Mouse (Mus musculus): ENCODE data around the gene Kmt5b. TPM values are rescaled to one million over a fixed set of nuclear protein-coding genes. Genes with fewer than 3 reads are reported as not detected.

Kmt5b gene
- total RNA-seq, 2 experiments from 2014 or later, result 52.4 to 52.6 TPM

DNA sequence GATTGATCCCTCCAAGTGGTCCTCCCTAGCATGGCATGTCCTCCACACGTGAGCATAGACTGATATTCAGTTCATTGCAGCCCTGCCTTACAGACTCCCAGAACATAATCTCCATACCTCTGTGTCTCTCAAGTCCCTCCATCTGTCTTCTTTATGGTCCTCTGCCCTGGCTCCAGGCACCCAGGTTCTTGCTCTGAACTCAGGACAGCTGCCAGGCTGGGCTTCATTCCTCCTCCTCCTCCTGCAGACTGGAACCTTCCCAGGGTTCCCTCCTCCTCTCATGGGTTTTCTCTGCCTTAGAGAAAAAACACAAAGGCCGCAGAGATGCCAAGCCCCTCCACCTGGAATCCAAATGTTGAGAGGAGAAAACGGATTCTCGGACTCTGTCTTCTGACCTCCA is 24.5 kb upstream of the Kmt5b start:
- Histone ChIP-seq H3K4me3 (no peak overlapping the region), H3K27ac (no peak overlapping the region)
- DNase-seq (ENCODE audit: extremely low spot score in 1 of 2, low spot score in 2 of 2), result no peak
- intact Hi-C loops (cut with DNase I), result no loop called here
- no peak for TF ChIP-seq CTCF (IDR thresholded peaks at IDR 0.05)

DNA sequence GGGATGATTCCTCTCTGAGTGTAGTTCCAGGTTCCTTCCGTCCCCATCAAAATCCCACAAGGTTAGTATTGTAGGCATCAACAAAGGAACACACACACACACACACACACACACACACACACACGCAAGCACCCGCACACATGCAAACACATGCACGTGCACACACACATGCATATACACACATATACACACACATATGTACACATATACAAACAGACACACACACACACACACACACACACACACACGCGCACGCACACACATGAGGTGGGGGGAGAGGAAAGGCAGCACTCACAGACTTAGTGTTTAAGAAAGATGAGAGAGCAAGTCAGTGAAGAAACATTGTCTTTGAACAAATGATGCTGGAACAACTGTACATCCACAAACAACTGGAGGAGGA is 23.9 kb upstream of the Kmt5b start:
- intact Hi-C loops (cut with DNase I), result no loop called here
- DNase-seq (ENCODE audit: extremely low spot score in 1 of 2, low spot score in 2 of 2), result no peak
- no peak overlapping the region for H3K27ac ChIP-seq
- no peak overlapping the region for H3K4me3 ChIP-seq
- TF ChIP-seq CTCF (IDR thresholded peaks at IDR 0.05), result no peak

DNA sequence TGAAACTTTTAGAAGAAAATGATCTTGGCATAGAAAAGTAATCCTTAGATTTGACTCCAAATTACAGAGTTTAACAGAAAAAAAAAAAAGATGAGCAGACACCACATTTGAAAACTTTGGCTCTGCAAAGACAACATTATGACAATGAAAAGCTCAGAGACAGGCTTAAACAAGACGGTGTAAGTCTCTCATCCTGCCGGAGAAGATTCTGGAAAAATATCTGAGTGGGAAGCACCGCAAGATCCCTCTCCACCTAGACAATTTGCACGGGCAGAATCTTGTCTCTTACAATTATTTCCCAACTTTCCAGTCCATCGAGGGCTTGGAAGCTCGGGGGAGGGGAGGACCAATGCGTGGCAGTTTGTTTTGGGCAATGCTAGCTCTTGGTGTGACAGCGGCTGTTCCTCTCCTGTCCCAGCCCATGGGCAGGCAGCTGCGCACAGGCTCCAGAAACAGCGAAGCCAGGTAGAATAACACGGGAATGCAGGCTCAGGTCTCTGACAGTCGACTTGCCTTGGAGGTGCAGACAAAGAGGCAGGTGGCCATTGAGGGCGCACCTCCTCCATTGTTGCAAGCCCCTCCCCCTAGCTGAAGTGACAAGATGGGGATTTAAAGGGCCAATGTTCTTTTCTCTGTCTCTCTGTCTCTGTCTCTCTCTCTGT is 23.2 kb upstream of the Kmt5b start:
- H3K27ac ChIP-seq, result peak overlapping the region; percentile 83
- TF ChIP-seq CTCF (IDR thresholded peaks at IDR 0.05), result no peak; the same call in 1 of the 2 replicates
- peak overlapping the region; percentile 68 for H3K4me3 ChIP-seq
- DNase-seq (ENCODE audit: extremely low spot score in 1 of 2, low spot score in 2 of 2), result peak; percentile 23 to 47
- intact Hi-C loops (cut with DNase I), result no loop called here

DNA sequence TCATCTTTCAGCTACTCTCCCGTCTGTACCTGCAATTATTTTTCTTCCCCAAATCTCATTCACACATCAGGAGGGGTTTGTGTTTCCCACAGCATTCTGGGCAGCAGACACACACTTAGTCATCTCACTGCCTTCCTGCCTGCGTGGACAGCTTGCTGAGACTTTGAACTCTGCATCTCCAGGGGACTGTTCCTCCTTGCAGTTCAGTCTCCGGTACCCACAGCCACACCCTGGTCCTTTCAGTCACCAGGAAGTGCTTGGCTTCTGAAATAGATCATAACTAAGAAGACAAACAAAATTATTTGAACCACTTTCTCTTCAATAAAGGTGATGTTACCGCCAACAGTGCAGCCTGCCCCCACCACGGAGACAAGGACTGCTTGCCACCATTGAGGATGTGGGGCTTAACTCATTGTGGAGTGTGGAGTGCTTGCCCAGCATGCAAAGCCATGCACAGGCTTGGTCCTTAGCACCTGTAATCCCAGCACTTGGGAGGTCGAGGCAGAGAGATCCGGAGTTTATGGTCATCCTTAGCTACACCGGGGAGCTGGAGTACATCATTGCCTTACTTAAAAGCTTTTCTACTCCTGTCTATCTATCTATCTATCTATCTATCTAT is 14.5 kb upstream of the Kmt5b start:
- H3K4me3 ChIP-seq, result no peak overlapping the region
- intact Hi-C loops (cut with DNase I), result no loop called here
- no peak for DNase-seq (ENCODE audit: extremely low spot score in 1 of 2, low spot score in 2 of 2)
- no peak overlapping the region for H3K27ac ChIP-seq
- TF ChIP-seq CTCF (IDR thresholded peaks at IDR 0.05), result no peak

DNA sequence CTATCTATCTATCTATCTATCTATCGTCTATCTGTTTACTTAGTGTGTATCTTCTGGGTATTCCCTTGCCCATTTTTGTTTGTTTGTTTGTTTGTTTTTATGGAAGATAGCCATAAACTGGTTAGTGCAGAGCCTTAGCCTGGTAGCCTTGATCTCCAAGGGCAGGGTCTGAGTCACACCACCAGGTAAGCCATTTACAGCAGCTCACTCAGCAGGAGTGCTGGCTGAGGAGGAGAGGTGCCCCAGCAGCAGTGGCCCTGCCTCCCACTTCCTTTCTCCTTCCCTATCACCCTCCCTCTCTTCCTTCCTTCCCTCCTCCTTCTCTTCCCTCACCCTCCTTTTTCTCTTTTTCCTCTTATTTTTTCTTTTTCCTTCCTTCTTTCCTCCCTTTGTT is 14.0 kb upstream of the Kmt5b start:
- intact Hi-C loops (cut with DNase I), result no loop called here
- Histone ChIP-seq H3K4me3 (no peak overlapping the region), H3K27ac (no peak overlapping the region)
- TF ChIP-seq CTCF (IDR thresholded peaks at IDR 0.05), result no peak
- DNase-seq (ENCODE audit: extremely low spot score in 1 of 2, low spot score in 2 of 2), result no peak

DNA sequence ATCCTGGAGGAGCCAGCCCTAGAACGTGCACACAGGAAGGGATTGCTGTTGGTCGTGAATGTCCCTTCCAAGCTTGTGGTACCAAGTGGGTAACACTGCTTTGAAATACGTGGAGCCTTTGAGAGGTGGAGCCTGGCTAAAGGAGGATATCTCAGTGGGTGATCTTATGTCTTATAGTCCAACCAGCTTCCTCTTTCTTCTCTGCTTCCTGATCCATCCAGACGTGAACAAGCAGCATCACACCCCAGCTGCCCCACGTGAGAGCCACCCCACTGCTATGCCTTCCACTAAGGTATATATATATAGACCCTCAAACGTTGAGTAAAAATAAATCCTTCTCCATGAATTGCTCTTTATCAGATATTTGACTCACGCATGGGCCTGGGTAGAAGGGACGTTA is 13.5 kb upstream of the Kmt5b start:
- intact Hi-C loops (cut with DNase I), result no loop called here
- DNase-seq (ENCODE audit: extremely low spot score in 1 of 2, low spot score in 2 of 2), result no peak
- Histone ChIP-seq H3K4me3 (no peak overlapping the region), H3K27ac (no peak overlapping the region)
- TF ChIP-seq CTCF (IDR thresholded peaks at IDR 0.05), result no peak

DNA sequence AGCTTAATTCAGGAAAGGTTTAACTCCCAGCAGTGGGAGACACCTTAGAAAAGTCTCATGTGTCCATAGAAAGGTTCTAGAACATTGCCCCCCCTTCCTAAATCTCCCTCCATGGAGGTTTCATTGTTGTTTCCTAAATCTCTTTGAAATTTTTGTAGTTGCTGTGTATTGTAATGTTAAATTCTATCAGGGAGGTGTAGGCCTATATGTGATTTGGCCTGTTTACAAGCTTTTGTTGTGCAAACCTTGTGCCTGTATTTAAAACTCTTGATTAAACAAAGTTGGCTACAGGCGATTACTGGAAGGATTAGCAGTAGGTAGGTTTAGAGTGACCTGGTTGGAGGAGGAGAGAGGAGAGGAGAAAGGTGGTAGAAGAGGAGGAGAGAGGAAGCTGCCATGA is 9.4 kb upstream of the Kmt5b start:
- TF ChIP-seq CTCF (IDR thresholded peaks at IDR 0.05), result no peak
- intact Hi-C loops (cut with DNase I), result no loop called here
- no peak for DNase-seq (ENCODE audit: extremely low spot score in 1 of 2, low spot score in 2 of 2)
- H3K4me3 ChIP-seq, result no peak overlapping the region
- no peak overlapping the region for H3K27ac ChIP-seq

DNA sequence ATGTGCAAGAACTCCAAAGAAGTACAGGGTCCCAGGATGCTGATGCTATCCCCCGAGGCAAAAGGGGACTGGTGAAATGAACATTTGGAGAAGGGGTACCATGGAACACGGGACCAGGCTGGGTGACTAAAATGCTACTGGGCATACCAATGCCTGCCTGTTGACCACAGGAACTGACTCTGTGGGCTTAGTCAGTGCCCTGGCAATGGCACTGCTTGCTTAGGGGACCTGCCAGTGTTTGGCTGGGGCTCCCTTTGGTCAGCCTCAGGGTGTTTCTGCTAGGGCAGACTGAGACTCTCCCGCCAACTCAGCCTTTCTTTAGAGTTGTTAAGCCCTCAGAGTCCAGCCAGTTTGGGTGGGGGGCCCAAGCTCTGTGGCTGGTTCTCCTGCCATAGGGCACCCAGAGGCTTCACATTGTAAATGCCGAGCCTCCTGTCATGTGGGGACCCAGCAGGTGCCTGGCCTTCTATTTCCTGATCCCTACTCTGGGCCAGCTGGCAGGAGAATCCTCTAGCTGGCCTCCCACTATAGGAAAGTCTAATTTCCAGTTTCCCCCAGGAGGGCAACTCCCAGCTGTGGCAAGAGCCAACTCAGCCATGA is 1.9 kb upstream of the Kmt5b start:
- DNase-seq (ENCODE audit: extremely low spot score in 1 of 2, low spot score in 2 of 2), result no peak
- Histone ChIP-seq H3K4me3 (no peak overlapping the region), H3K27ac (no peak overlapping the region)
- intact Hi-C loops (cut with DNase I), result loop anchor here (5.0 kb wide), 1 partner anchor 58 kb away; the partner anchor contains the start of gene 1810055G02Rik
- TF ChIP-seq CTCF (IDR thresholded peaks at IDR 0.05), result no peak

DNA sequence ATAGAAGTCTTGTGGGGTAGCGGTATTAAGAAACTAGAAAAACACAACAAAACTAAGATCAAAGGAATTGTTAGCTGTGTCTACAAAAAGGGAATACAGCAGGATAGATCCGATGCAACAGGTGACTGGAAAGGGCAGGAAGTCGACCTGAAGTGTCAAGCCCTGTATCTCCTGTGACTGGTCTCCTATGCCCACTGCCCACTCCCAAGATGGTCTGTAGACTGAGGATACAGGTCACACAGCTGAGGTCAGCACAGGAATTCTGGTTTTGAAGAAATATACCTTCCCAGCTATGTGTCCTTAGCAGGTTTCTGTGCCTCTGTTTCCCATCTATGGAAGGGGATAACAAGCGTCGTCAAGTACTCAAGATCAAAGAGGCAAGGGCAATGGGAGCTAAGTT is 843 bp upstream of the Kmt5b start:
- no peak for DNase-seq (ENCODE audit: extremely low spot score in 1 of 2, low spot score in 2 of 2)
- no peak for TF ChIP-seq CTCF (IDR thresholded peaks at IDR 0.05)
- Histone ChIP-seq H3K4me3 (no peak overlapping the region), H3K27ac (no peak overlapping the region; the same call in 1 of the 2 replicates)
- intact Hi-C loops (cut with DNase I), result loop anchor here (2.0 to 5.0 kb wide), 2 partner anchors 40 to 59 kb away; partner anchors contain the start of gene 1810055G02Rik

DNA sequence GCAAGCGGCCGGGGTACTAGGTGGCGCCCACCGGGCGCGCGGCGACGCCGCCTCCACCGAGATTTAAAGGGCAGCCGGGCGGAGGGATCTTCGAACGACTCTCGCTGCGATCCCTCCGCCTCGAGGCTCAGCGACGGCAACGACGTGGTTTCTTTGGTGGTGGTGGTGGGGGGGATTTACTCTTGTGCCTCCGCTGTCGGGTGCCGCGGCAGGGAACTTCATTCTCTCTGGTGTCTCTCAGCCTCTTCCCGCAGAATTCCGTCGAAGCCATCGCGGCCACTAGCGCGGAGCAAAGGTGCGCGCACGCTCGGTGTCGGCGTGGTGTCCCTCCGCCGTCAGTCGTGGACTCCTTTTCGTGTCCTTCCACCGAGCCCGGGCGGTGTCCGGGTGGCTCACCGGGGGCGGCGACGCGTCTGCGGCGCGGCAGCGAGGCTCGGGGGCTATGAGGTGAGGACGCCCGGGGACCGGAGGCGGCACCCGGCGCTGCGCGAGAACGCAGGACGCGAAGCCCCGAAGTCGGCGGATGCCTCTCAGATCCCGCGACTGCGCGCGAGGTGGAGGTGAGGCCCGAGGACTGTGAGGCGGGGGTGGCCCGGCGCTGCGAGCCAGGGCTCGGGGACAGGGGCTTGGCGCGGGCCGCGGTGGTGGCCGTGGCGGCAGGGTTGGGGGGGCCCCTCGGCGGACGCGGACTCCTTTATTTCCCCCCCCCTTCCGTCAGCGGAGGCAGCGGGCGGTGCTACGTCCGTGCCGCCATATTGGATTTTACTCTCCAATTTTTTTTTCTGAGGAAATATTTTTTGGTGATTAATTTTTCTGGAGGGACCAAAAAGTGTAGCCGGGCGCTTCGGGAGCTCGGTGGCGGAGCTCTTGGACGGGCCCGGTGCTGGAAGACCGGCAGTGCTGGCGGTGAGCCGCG is 818 bp downstream of the Kmt5b start:
- peak overlapping the region; percentile 100 for H3K27ac ChIP-seq
- H3K4me3 ChIP-seq, result peak overlapping the region; percentile 99
- no peak for TF ChIP-seq CTCF (IDR thresholded peaks at IDR 0.05)
- intact Hi-C loops (cut with DNase I), result loop anchor here (2.0 to 5.0 kb wide), 2 partner anchors 41 to 61 kb away; partner anchors contain the start of gene 1810055G02Rik
- DNase-seq (ENCODE audit: extremely low spot score in 1 of 2, low spot score in 2 of 2), result peak; percentile 87 to 91

DNA sequence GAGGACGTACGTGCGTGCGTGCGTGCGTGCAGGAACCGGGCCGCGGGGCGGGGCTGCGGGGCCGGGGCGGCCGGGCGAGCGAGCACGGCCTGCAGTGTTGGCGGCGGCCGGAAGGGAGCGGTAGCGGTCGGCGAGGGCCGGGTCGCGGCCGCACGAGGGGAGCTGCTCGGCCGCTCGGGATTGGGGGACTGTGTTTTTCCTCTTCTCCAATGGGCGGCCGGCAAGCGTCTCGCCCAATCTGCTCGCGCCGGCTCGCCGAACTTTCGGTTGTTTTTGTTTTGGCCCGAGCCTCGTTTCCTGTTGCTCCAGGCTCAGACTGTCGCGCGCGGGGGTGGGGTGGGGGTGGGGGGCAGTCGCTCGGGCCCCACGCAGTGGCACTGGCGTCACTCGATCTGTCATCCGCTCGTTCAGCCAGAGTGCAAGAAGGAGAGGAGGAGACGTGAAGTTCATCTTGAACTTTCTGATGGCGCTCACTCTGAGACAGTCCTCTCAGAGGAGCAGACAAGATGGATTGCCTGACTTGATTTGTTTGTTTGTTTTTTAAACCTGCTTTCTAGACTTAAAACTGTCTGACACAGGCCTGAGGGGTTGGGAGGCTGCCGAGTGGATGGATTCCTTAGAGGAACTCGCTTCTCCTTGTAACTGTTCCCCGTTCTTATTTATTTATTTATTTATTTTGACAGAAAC is 1.6 kb downstream of the Kmt5b start:
- peak; percentile 72 for TF ChIP-seq CTCF (IDR thresholded peaks at IDR 0.05)
- DNase-seq (ENCODE audit: extremely low spot score in 1 of 2, low spot score in 2 of 2), result peak; percentile 91 to 93
- Histone ChIP-seq H3K27ac (peak overlapping the region; percentile 100), H3K4me3 (peak overlapping the region; percentile 99)
- intact Hi-C loops (cut with DNase I), result loop anchor here (5.0 kb wide), 1 partner anchor 62 kb away; the partner anchor contains the start of gene 1810055G02Rik

Measured in left cerebral cortex, adult 2 months (tissue).